In the genomic region with DNA sequence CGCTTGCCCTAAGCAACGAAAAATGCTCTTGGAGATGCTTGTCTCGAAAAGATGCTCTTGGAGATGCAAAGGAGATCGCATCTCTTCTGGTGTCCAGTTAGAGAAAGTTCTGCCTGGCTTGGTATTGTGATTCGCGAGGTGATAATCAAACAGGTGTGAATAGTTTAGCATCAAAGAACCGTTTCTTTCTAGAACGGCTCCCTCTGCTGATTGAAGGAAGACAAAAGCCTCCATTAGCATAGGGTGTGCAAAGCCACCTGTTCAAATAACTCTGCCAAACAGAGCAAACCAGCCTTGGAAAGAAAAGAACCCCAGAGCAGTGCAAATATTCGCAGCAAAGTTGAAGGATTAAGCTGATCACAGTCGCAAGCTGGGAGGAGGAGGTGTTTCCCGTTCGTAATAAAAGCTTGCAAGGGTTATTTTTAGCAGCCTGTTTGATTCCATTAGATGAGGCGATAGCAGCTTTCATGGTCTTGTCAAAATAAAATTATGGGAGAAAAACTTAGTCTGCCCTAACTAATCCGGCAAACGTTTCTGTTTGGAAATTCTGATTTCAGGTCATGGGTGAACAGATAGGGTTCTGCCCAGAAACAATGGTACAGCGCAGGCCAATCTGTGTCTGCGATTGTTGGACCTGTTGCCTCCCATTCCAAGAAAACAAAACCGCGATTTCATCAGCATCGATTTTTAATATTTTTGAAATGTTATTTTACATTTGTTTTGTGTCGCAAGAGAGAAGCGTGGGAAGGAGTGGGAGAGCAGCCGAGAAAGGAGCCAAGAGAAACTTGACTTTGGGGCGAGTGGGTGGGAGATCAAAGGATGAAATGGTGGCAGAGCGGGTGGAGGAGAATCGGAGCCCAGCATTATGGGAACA, we compare ENCODE assay signal across 8 mouse cellular contexts.
DNase-seq lines count a peak whose midpoint lies in the region; ATAC-seq lines count a peak whose summit lies in the region.

No protein-coding gene starts in this region.

- no peak for DNase-seq in liver, embryonic 11.5 days (ENCODE audit: low spot score)
- DNase-seq in liver = no peak
- peak; percentile 83 for DNase-seq in embryonic facial prominence, embryonic 14.5 days (ENCODE audit: low spot score)
- peak; percentile 87 for DNase-seq in midbrain, embryonic 11.5 days (ENCODE audit: low spot score, missing footprints)
- no peak for DNase-seq in ovary, postnatal 36 days (ENCODE audit: low spot score)
- no peak for DNase-seq in T-cell, adult 2 months (ENCODE audit: low spot score)

- no peak for ATAC-seq in liver, embryonic 11.5 days (replicated peaks; ENCODE audit: low FRiP score)
- peak; percentile 90 for ATAC-seq in embryonic facial prominence, embryonic 14.5 days (ENCODE audit: low read depth)
- peak; percentile 59; the same call in 1 of the 2 replicates for ATAC-seq in hindbrain, embryonic 16.5 days
- peak; percentile 67 for ATAC-seq in midbrain, embryonic 11.5 days (ENCODE audit: low FRiP score)
- ATAC-seq in megakaryocyte progenitor cell, adult 5-6 weeks (replicated peaks; ENCODE audit: poor library complexity) = no peak

- H3K36me3 ChIP-seq in liver, embryonic 11.5 days (ENCODE audit: control insufficient read depth, insufficient read depth, low read length) = no peaks in the 10 kb centered on the region
- no peaks in the 10 kb centered on the region for H3K36me3 ChIP-seq in embryonic facial prominence, embryonic 14.5 days (ENCODE audit: control insufficient read depth, insufficient read depth, low read length)
- H3K36me3 ChIP-seq in hindbrain, embryonic 16.5 days (ENCODE audit: control insufficient read depth, insufficient read depth, low read length) = no peaks in the 10 kb centered on the region
- no peaks in the 10 kb centered on the region for H3K36me3 ChIP-seq in midbrain, embryonic 11.5 days (ENCODE audit: control insufficient read depth, insufficient read depth, low read length)

- peak overlapping the region; percentile 80 for H3K4me2 ChIP-seq in liver, embryonic 11.5 days
- H3K4me2 ChIP-seq in embryonic facial prominence, embryonic 14.5 days (ENCODE audit: low read depth, low read length) = peak overlapping the region; percentile 97
- H3K4me2 ChIP-seq in hindbrain, embryonic 16.5 days (ENCODE audit: low read length) = peak overlapping the region; percentile 97
- peak overlapping the region; percentile 89 for H3K4me2 ChIP-seq in midbrain, embryonic 11.5 days

- H3K27ac ChIP-seq in liver, embryonic 11.5 days (ENCODE audit: low read depth, low read length) = no peak overlapping the region
- H3K27ac ChIP-seq in embryonic facial prominence, embryonic 14.5 days (replicated peaks; ENCODE audit: low read depth, low read length) = no peak overlapping the region
- no peak overlapping the region for H3K27ac ChIP-seq in hindbrain, embryonic 16.5 days (ENCODE audit: low read depth, low read length)
- peak overlapping the region; percentile 54 for H3K27ac ChIP-seq in midbrain, embryonic 11.5 days (ENCODE audit: low read depth, low read length)

- peaks cover 25% of the 10 kb centered on the region for H3K27me3 ChIP-seq in liver, embryonic 11.5 days (replicated peaks; ENCODE audit: control insufficient read depth, insufficient read depth, low read length)
- H3K27me3 ChIP-seq in embryonic facial prominence, embryonic 14.5 days (replicated peaks; ENCODE audit: control insufficient read depth, insufficient read depth, low read length) = peaks cover 23% of the 10 kb centered on the region
- peaks cover 6% of the 10 kb centered on the region for H3K27me3 ChIP-seq in hindbrain, embryonic 16.5 days (replicated peaks; ENCODE audit: control insufficient read depth, insufficient read depth, low read length)
- peaks cover 7% of the 10 kb centered on the region for H3K27me3 ChIP-seq in midbrain, embryonic 11.5 days (ENCODE audit: control insufficient read depth, insufficient read depth, low read length)

- H3K9ac ChIP-seq in liver, embryonic 11.5 days (ENCODE audit: low read depth, low read length) = no peak overlapping the region
- H3K9ac ChIP-seq in embryonic facial prominence, embryonic 14.5 days (ENCODE audit: low read depth, low read length) = peak overlapping the region; percentile 58
- peak overlapping the region; percentile 57 for H3K9ac ChIP-seq in hindbrain, embryonic 16.5 days (ENCODE audit: low read depth, low read length)
- peak overlapping the region; percentile 51 for H3K9ac ChIP-seq in midbrain, embryonic 11.5 days (ENCODE audit: low read length)

- WGBS in liver, embryonic 11.5 days = 18% methylated on average over 26 of the region's 26 CpGs
- 17% methylated on average over 26 of the region's 26 CpGs for WGBS in embryonic facial prominence, embryonic 14.5 days
- WGBS in hindbrain, embryonic 16.5 days = 13% methylated on average over 26 of the region's 26 CpGs
- WGBS in midbrain, embryonic 11.5 days = 10% methylated on average over 26 of the region's 26 CpGs

- peaks cover 3% of the 10 kb centered on the region; the same call in 1 of the 2 replicates for H3K4me1 ChIP-seq in liver, embryonic 11.5 days (replicated peaks; ENCODE audit: control insufficient read depth, insufficient read depth, low read length)
- H3K4me1 ChIP-seq in embryonic facial prominence, embryonic 14.5 days (ENCODE audit: control insufficient read depth, insufficient read depth, low read length) = peaks cover 4% of the 10 kb centered on the region; the same call in 1 of the 2 replicates
- no peaks in the 10 kb centered on the region for H3K4me1 ChIP-seq in hindbrain, embryonic 16.5 days (ENCODE audit: control insufficient read depth, insufficient read depth, low read depth, low read length)
- H3K4me1 ChIP-seq in midbrain, embryonic 11.5 days (ENCODE audit: control insufficient read depth, insufficient read depth, low read length) = peaks cover 21% of the 10 kb centered on the region

- H3K9me3 ChIP-seq in liver, embryonic 11.5 days (ENCODE audit: control insufficient read depth, low read length) = no peaks in the 10 kb centered on the region
- H3K9me3 ChIP-seq in embryonic facial prominence, embryonic 14.5 days (ENCODE audit: control insufficient read depth, low read length) = 0 out of 2 replicates have a peak, but pooled peaks cover 8% of the 10 kb centered on the region
- H3K9me3 ChIP-seq in hindbrain, embryonic 16.5 days (ENCODE audit: control insufficient read depth, low read length) = no peaks in the 10 kb centered on the region
- no peaks in the 10 kb centered on the region; the same call in 1 of the 2 replicates for H3K9me3 ChIP-seq in midbrain, embryonic 11.5 days (ENCODE audit: control insufficient read depth, low read length)

- peak overlapping the region; percentile 47 for H3K4me3 ChIP-seq in liver, embryonic 11.5 days (ENCODE audit: low read depth, low read length)
- H3K4me3 ChIP-seq in embryonic facial prominence, embryonic 14.5 days (ENCODE audit: low read depth, low read length) = peak overlapping the region; percentile 53
- peak overlapping the region; percentile 53 for H3K4me3 ChIP-seq in hindbrain, embryonic 16.5 days (ENCODE audit: low read length)
- H3K4me3 ChIP-seq in midbrain, embryonic 11.5 days (ENCODE audit: low read depth, low read length) = peak overlapping the region; percentile 50

Comparison
In these comparisons a context has a peak if more than half of its experiments do, and no peak if none do; other contexts are left out.
1. ATAC-seq: peak in embryonic facial prominence, embryonic 14.5 days (single experiment), hindbrain, embryonic 16.5 days (single experiment) and midbrain, embryonic 11.5 days (single experiment); none in liver, embryonic 11.5 days (single experiment) and megakaryocyte progenitor cell, adult 5-6 weeks (single experiment).
2. DNase-seq: peak in embryonic facial prominence, embryonic 14.5 days (single experiment) and midbrain, embryonic 11.5 days (single experiment); none in liver, embryonic 11.5 days (single experiment), liver (single experiment), ovary, postnatal 36 days (single experiment) and T-cell, adult 2 months (single experiment).
3. Peak in every context shown above with its lines, with median percentiles within 50 percentile points of each other: H3K4me2 ChIP-seq and H3K4me3 ChIP-seq.